Mouse (Mus musculus) limb, embryonic 12.5 days (tissue): ENCODE results near the gene Map3k6. TPM values are rescaled to one million over a fixed set of nuclear protein-coding genes. Genes with fewer than 3 reads are reported as not detected.

Experiments used
- ATAC-seq: fragments of 200-750 bp; cut with Nextera tagmentation; 2 replicates; pipeline ENCODE4 v1.8.0; 2017; ENCODE audit warnings: low read depth, moderate TSS enrichment; ENCODE audit not compliant: insufficient number of reproducible peaks, insufficient read depth, low FRiP score, low TSS enrichment
- H3K27ac ChIP-seq: fragments of 300-500 bp; sonication (generic); 2 replicates; pipeline ENCODE4 v1.5.1; 2016; ENCODE audit warnings: mild to moderate bottlenecking, moderate library complexity
- H3K27me3 ChIP-seq: fragments of 300-500 bp; sonication (generic); 2 replicates; pipeline ENCODE4 v1.6.1; 2016; ENCODE audit warnings: mild to moderate bottlenecking, moderate library complexity
- H3K36me3 ChIP-seq: fragments of 300-500 bp; sonication (generic); 2 replicates; pipeline ENCODE4 v1.6.1; 2016; ENCODE audit warnings: mild to moderate bottlenecking, moderate library complexity
- H3K4me1 ChIP-seq: fragments of 300-500 bp; sonication (generic); replicated peaks from 2 replicates; pipeline ENCODE4 v1.6.1; 2016
- H3K4me2 ChIP-seq: fragments of 300-500 bp; sonication (generic); 2 replicates; pipeline ENCODE4 v1.6.1; 2016; ENCODE audit warnings: mild to moderate bottlenecking, moderate library complexity
- H3K4me3 ChIP-seq: fragments of 300-500 bp; sonication (generic); replicated peaks from 2 replicates; pipeline ENCODE4 v1.5.1; 2016; ENCODE audit warnings: mild to moderate bottlenecking
- H3K9ac ChIP-seq: fragments of 300-500 bp; sonication (generic); replicated peaks from 2 replicates; pipeline ENCODE4 v1.6.1; 2016; ENCODE audit warnings: mild to moderate bottlenecking, moderate library complexity
- H3K9me3 ChIP-seq: fragments of 300-500 bp; sonication (generic); 2 replicates; pipeline ENCODE4 v1.6.1; 2016; ENCODE audit warnings: mild to moderate bottlenecking, moderate library complexity
- WGBS: fragments of 180-500 bp; shearing (Covaris S2); methylation state at CpG from one replicate; pipeline ENCODE4 v1.1.7; 2016; 5-methylcytosine and 5-hydroxymethylcytosine counted together
- polyA plus RNA-seq: library from polyadenylated mRNA; unstranded; fragments of >200 nt; fragmentation: Nextera tagmentation; extraction: Ambion mirVana; gene quantifications from 2 replicates; pipeline ENCODE4 v1.2.1, GENCODE M21; 2016

Map3k6 gene
- polyA plus RNA-seq, 1 experiment from 2014 or later = 2.3 TPM

DNA sequence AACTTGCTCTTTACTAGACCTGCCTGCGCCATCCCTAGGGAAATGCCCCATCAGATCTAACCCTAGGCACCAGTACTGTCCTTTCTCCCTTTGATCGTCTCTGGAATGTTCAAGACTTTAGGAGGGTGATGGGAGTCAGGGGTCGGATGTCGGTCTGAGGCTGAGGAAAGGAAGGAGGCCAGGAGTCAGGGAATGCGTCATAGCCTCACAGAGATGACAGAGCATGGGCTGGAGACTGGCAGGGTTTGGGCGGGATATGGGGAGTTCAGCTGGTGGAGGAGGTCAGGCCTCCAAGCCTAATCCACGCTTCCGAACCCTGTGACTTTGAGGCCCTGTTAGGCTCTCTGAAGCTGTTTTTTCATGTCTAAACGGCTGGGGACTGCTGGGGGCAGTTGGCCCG is 27.0 kb upstream of the Map3k6 start:
- Histone ChIP-seq H3K27me3 (peaks cover 53% of the 10 kb centered on the region), H3K4me3 (peak overlapping the region; percentile 76; the same call in 1 of the 2 replicates), H3K9me3 (no peaks in the 10 kb centered on the region), H3K27ac (no peak overlapping the region), H3K36me3 (no peaks in the 10 kb centered on the region), H3K9ac (no peak overlapping the region), H3K4me2 (peak overlapping the region; percentile 99), H3K4me1 (peaks cover 19% of the 10 kb centered on the region)
- WGBS = 11% methylated on average over 10 of the region's 10 CpGs
- ATAC-seq = no peak

DNA sequence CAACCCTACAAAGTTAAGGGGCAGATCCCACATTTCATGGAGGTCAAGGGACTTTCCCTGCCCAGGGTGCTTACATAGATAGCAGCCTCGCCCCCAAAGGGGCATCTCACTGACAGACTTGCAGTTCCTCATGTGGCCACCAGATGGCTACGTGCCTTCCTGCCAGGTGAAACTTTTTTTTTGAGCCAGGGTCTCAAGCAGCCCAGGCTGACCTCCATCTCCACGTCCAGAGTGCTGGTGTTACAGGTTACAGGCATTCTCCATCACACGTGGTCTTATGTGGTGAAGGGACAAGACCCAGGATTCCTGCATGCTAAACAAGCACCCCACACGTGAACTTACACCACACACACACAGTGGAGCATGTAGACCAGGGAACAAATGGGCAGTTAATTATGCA is 23.0 kb upstream of the Map3k6 start:
- Histone ChIP-seq H3K4me2 (no peak overlapping the region), H3K27me3 (peaks cover 53% of the 10 kb centered on the region)
- ATAC-seq = no peak

GRCm38 (mm10) chr4:133218745-133219144 is 21.9 kb upstream of the Map3k6 start:
- H3K4me1 ChIP-seq = peaks cover 12% of the 10 kb centered on the region
- H3K4me3 ChIP-seq = no peak overlapping the region
- ATAC-seq = no peak
- H3K27ac ChIP-seq = no peak overlapping the region
- H3K4me2 ChIP-seq = no peak overlapping the region
- H3K36me3 ChIP-seq = no peaks in the 10 kb centered on the region
- WGBS = 85% methylated on average over 3 of the region's 3 CpGs
- peaks cover 48% of the 10 kb centered on the region for H3K27me3 ChIP-seq
- no peaks in the 10 kb centered on the region for H3K9me3 ChIP-seq
- no peak overlapping the region for H3K9ac ChIP-seq

More for the DNA sequence above, 23.0 kb upstream of the Map3k6 start:
- H3K9me3 ChIP-seq = no peaks in the 10 kb centered on the region
- H3K9ac ChIP-seq = no peak overlapping the region
- WGBS = 2% methylated on average over 5 of the region's 5 CpGs
- H3K27ac ChIP-seq = no peak overlapping the region
- H3K4me1 ChIP-seq = peaks cover 21% of the 10 kb centered on the region
- no peaks in the 10 kb centered on the region for H3K36me3 ChIP-seq
- H3K4me3 ChIP-seq = no peak overlapping the region

GRCm38 (mm10) chr4:133220656-133221055 is 20.0 kb upstream of the Map3k6 start:
- no peaks in the 10 kb centered on the region for H3K36me3 ChIP-seq
- H3K27ac ChIP-seq = peak overlapping the region; percentile 17; the same call in 1 of the 2 replicates
- 3% methylated on average over 25 of the region's 25 CpGs for WGBS
- H3K4me2 ChIP-seq = peak overlapping the region; percentile 79
- peak; percentile 32 for ATAC-seq
- H3K9me3 ChIP-seq = no peaks in the 10 kb centered on the region
- peaks cover 35% of the 10 kb centered on the region for H3K27me3 ChIP-seq
- peak overlapping the region; percentile 42 for H3K4me3 ChIP-seq
- peak overlapping the region; percentile 56 for H3K9ac ChIP-seq
- H3K4me1 ChIP-seq = peaks cover 19% of the 10 kb centered on the region

GRCm38 (mm10) chr4:133221701-133222100 is 18.9 kb upstream of the Map3k6 start:
- H3K27me3 ChIP-seq = peaks cover 35% of the 10 kb centered on the region
- peaks cover 19% of the 10 kb centered on the region for H3K4me1 ChIP-seq
- ATAC-seq = no peak
- no peak overlapping the region for H3K27ac ChIP-seq
- H3K9ac ChIP-seq = no peak overlapping the region
- WGBS = 80% methylated on average over 8 of the region's 8 CpGs
- H3K9me3 ChIP-seq = no peaks in the 10 kb centered on the region
- no peak overlapping the region for H3K4me3 ChIP-seq
- no peaks in the 10 kb centered on the region for H3K36me3 ChIP-seq
- H3K4me2 ChIP-seq = no peak overlapping the region

DNA sequence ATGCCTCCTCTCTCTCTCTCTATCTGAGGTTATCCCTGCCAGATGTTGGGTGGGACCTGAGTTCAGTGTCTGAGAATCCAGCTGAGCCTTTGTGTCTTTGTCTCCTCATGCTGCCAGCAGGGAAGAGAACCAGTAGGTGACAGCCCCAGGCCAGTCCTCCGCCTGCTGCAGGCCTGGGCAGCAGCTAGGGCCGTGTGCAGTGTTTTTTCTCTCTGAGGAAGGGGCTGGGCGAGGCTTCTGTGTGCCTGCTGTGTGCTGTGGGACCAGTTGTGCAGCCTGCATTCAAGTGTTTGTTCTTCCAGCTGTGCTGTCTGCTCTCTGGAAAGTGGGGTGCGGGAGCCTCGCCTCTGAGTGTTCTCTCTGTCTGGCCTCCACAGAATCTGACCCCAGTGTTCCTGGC is 16.7 kb upstream of the Map3k6 start:
- ATAC-seq = no peak
- WGBS = 50% methylated on average over 5 of the region's 5 CpGs
- Histone ChIP-seq H3K9me3 (no peaks in the 10 kb centered on the region), H3K4me3 (no peak overlapping the region), H3K4me2 (no peak overlapping the region), H3K27ac (no peak overlapping the region; the same call in 1 of the 2 replicates), H3K27me3 (peaks cover 35% of the 10 kb centered on the region), H3K9ac (peak overlapping the region; percentile 40), H3K36me3 (no peaks in the 10 kb centered on the region), H3K4me1 (peaks cover 19% of the 10 kb centered on the region)

DNA sequence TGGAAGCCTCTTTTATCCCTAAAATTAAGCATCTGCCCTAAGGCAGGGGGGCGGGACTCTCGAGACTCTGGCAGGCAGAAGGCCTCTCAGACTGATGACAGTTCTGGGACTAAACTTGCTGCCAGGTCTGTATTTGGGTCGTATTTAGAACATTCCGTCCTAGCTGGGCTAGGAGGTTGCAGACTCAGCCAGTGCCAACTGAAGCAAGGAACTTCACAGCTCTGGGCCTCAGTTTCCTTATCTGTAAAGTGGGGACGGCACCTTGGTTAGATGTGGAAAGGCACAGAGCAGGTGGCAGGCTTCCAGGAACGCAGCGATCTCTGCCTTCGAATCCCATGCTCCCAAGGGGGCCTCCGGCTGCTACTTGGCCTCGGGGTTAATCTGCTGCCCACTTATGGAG is 14.5 kb upstream of the Map3k6 start:
- Histone ChIP-seq H3K27me3 (peaks cover 20% of the 10 kb centered on the region), H3K9me3 (no peaks in the 10 kb centered on the region), H3K4me1 (peaks cover 22% of the 10 kb centered on the region), H3K27ac (no peak overlapping the region), H3K9ac (no peak overlapping the region), H3K4me3 (no peak overlapping the region), H3K36me3 (no peaks in the 10 kb centered on the region), H3K4me2 (no peak overlapping the region)
- ATAC-seq = no peak
- WGBS = 73% methylated on average over 10 of the region's 10 CpGs

DNA sequence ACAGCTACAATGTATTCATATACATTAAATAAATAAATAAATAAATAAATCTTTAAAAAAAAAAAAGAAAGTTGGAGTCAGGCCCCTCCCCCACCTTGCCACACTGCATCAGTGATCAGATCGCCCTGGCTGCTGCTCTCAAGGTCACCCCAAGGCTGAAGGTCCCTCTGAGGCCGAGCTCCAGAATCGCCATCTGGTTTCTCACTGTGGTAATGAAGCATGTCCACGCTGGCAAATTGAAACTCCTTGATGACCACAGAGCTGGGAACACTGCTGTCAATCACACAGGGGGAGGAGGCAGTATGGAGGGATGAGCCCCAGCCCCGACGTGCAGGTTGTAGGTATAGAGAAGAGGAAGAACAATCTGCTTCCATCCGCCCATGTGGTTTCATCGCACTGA is 13.0 kb upstream of the Map3k6 start:
- Histone ChIP-seq H3K27ac (no peak overlapping the region), H3K9me3 (no peaks in the 10 kb centered on the region), H3K4me2 (no peak overlapping the region), H3K36me3 (no peaks in the 10 kb centered on the region), H3K4me3 (no peak overlapping the region), H3K4me1 (peaks cover 16% of the 10 kb centered on the region; the same call in 1 of the 2 replicates), H3K27me3 (peaks cover 8% of the 10 kb centered on the region; the same call in 1 of the 2 replicates), H3K9ac (no peak overlapping the region)
- WGBS = 70% methylated on average over 8 of the region's 8 CpGs
- ATAC-seq = no peak

DNA sequence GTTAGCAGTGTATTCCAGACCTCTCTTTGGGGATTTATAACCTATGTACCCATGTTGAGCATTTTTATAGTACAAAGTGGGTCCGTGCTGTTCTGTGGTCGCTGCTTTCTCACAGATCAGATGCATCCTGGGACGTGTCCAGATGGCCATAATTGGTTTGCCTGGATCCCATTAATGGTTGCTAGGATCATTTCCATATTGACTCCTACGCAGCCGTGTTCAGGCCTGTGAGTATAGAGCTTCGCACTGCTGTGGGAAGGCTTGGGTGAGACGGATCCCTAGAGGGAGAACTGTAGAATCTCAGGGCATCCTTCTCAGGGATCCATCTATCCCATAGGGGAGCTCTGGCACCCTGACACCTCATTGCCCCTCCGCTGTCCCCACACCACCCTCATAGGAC is 11.0 kb upstream of the Map3k6 start:
- Histone ChIP-seq H3K9ac (no peak overlapping the region), H3K9me3 (no peaks in the 10 kb centered on the region), H3K36me3 (no peaks in the 10 kb centered on the region), H3K4me3 (no peak overlapping the region), H3K27me3 (peaks cover 7% of the 10 kb centered on the region; the same call in 1 of the 2 replicates), H3K4me2 (no peak overlapping the region), H3K4me1 (peaks cover 9% of the 10 kb centered on the region), H3K27ac (0 out of 2 replicates have a peak overlapping the region, but pooled peaks have one; percentile 14)
- 37% methylated on average over 8 of the region's 8 CpGs for WGBS
- 0 out of 2 replicates have a peak, but pooled peaks have one; percentile 53 for ATAC-seq

GRCm38 (mm10) chr4:133233285-133233976 is 7.2 kb upstream of the Map3k6 start:
- Histone ChIP-seq H3K9ac (no peak overlapping the region), H3K4me1 (peaks cover 9% of the 10 kb centered on the region), H3K36me3 (no peaks in the 10 kb centered on the region), H3K4me3 (no peak overlapping the region), H3K9me3 (no peaks in the 10 kb centered on the region), H3K27ac (no peak overlapping the region), H3K27me3 (peaks cover 14% of the 10 kb centered on the region; the same call in 1 of the 2 replicates), H3K4me2 (no peak overlapping the region)
- 36% methylated on average over 10 of the region's 10 CpGs for WGBS
- ATAC-seq = no peak

GRCm38 (mm10) chr4:133234771-133235170 is 5.8 kb upstream of the Map3k6 start:
- no peak for ATAC-seq
- Histone ChIP-seq H3K36me3 (no peaks in the 10 kb centered on the region), H3K4me3 (no peak overlapping the region), H3K4me1 (peaks cover 3% of the 10 kb centered on the region), H3K4me2 (no peak overlapping the region), H3K9ac (no peak overlapping the region), H3K27ac (no peak overlapping the region), H3K9me3 (no peaks in the 10 kb centered on the region), H3K27me3 (peaks cover 14% of the 10 kb centered on the region; the same call in 1 of the 2 replicates)
- WGBS = 64% methylated on average over 5 of the region's 5 CpGs

DNA sequence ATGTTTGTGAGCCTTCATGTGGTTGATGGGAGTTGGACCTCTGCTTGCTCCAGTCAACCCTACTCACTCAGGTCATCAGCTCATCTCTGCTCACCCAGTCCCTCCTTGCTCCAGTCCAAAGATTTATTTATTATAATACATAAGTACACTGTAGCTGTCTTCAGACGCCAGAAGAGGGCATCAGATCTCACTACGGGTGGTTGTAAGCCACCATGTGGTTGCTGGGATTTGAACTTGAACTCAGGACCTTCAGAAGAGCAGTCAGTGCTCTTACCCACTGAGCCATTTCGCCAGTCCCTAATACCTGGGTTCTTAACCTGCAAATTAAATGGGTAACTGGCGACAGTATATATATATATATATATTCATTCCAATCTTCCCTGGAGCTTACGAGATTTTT is 5.2 kb upstream of the Map3k6 start:
- Histone ChIP-seq H3K9ac (no peak overlapping the region), H3K27me3 (peaks cover 18% of the 10 kb centered on the region), H3K36me3 (no peaks in the 10 kb centered on the region), H3K4me2 (no peak overlapping the region), H3K27ac (no peak overlapping the region), H3K4me1 (peaks cover 2% of the 10 kb centered on the region), H3K4me3 (no peak overlapping the region), H3K9me3 (no peaks in the 10 kb centered on the region)
- 83% methylated on average over 5 of the region's 5 CpGs for WGBS
- ATAC-seq = no peak
